In the genomic region with DNA sequence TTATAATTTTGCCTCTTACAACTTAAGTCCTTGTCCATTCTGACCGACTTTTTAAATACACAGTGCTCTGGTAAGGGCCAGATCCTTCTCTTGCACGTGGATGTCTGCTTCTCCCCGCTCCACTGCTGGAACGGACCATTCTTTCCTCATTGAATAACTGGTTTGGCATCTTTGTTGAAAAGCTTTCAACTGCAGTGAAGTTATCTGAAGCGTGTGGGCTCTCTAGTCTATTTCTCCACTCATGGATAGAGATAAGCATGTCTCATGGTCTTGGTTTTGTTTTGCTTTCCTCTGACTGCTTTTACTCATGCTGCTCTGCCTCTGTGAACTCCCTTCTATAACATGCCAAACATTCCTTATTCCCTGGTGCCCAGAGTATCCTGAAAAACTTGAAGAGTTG, we compare ENCODE assay signal across 33 mouse cellular contexts. TPM values are rescaled to one million over a fixed set of nuclear protein-coding genes. Genes with fewer than 3 reads are reported as not detected.
DNase-seq lines count a peak whose midpoint lies in the region; ATAC-seq lines count a peak whose summit lies in the region.
"Had no signal": no experiment of that assay in that cellular context is flagged by ENCODE, and none has a peak within 500 bp of the region (broad histone marks: within the 10 kb centered on the region; RNA-seq: fewer than 3 reads in every experiment).

No protein-coding gene starts in this region.

- peak; percentile 15 to 19 for DNase-seq in heart, adult 18-20 months
- no peak for DNase-seq in heart, postnatal 36 days
- peak; percentile 64 for DNase-seq in Muller cell, postnatal 12 days (ENCODE audit: inconsistent ontology term)
- DNase-seq in right cerebral cortex, postnatal 10 days (ENCODE audit: low spot score in 2 of 2): no peak
- no peak for DNase-seq in cerebellum, adult 8-10 months
- DNase-seq: adrenal gland, postnatal 36 days; cerebellum, adult 18-20 months; cerebellum, postnatal 25 days; gastrocnemius, adult 2 months; gastrocnemius, postnatal 36 days; kidney, adult 9 months; kidney, postnatal 10 days; layer of hippocampus, postnatal 36 days; left cerebral cortex, postnatal 4 days; liver, postnatal 0 days; right cerebral cortex, adult 18-20 months; right cerebral cortex, postnatal 4 days; thymus, adult 18-20 months; thymus, postnatal 25 days had no signal

- H3K9me3 ChIP-seq in heart, embryonic 11.5 days (replicated peaks; ENCODE audit: control insufficient read depth, low read length): no peaks in the 10 kb centered on the region
- no peaks in the 10 kb centered on the region for H3K9me3 ChIP-seq in heart, embryonic 16.5 days (replicated peaks; ENCODE audit: control insufficient read depth, low read length)
- no peaks in the 10 kb centered on the region for H3K9me3 ChIP-seq in lung, embryonic 16.5 days (ENCODE audit: control insufficient read depth, low read length)
- H3K9me3 ChIP-seq: embryonic facial prominence, embryonic 12.5 days; forebrain, embryonic 10.5 days; forebrain, embryonic 15.5 days; liver, embryonic 12.5 days; neural tube, embryonic 12.5 days had no signal

- ATAC-seq in heart, embryonic 11.5 days (replicated peaks; ENCODE audit: insufficient number of reproducible peaks, low FRiP score, low TSS enrichment): no peak
- peak; percentile 32; the same call in 1 of the 2 replicates for ATAC-seq in heart, embryonic 16.5 days (replicated peaks; ENCODE audit: extremely low read depth, insufficient read depth, low FRiP score)
- 0 out of 2 replicates have a peak, but pooled peaks have one; percentile 18 for ATAC-seq in lung, embryonic 16.5 days (ENCODE audit: low read depth)
- ATAC-seq: forebrain, embryonic 15.5 days; intestine, postnatal 0 days; liver, embryonic 12.5 days; liver, postnatal 0 days had no signal

- intact Hi-C loops in heart, postnatal 36 days (cut with DNase I): loop anchor here (10.0 kb wide), 1 partner anchor 802 kb away; no protein-coding TSS in a partner anchor

- H3K4me1 ChIP-seq in heart, embryonic 11.5 days (ENCODE audit: control insufficient read depth, insufficient read depth, low read length): peaks cover 8% of the 10 kb centered on the region; the same call in 1 of the 2 replicates
- peaks cover 14% of the 10 kb centered on the region for H3K4me1 ChIP-seq in heart, embryonic 16.5 days (ENCODE audit: control insufficient read depth, insufficient read depth, low read length)
- peaks cover 15% of the 10 kb centered on the region for H3K4me1 ChIP-seq in lung, embryonic 16.5 days (replicated peaks; ENCODE audit: control insufficient read depth, insufficient read depth, low read length)

- H3K4me2 ChIP-seq in heart, embryonic 11.5 days: no peak overlapping the region
- 0 out of 2 replicates have a peak overlapping the region, but pooled peaks have one; percentile 5 for H3K4me2 ChIP-seq in heart, embryonic 16.5 days (ENCODE audit: low read depth, low read length)
- no peak overlapping the region for H3K4me2 ChIP-seq in lung, embryonic 16.5 days (ENCODE audit: low read depth, low read length)
- H3K4me2 ChIP-seq: embryonic facial prominence, embryonic 12.5 days; forebrain, embryonic 15.5 days; hindbrain, embryonic 14.5 days; liver, embryonic 12.5 days; midbrain, embryonic 11.5 days; neural tube, embryonic 12.5 days had no signal

- no peaks in the 10 kb centered on the region for H3K27me3 ChIP-seq in heart, embryonic 11.5 days (ENCODE audit: control insufficient read depth, insufficient read depth, low read length)
- no peaks in the 10 kb centered on the region for H3K27me3 ChIP-seq in heart, embryonic 16.5 days (ENCODE audit: control insufficient read depth, insufficient read depth, low read length)
- H3K27me3 ChIP-seq in lung, embryonic 16.5 days (ENCODE audit: control insufficient read depth, insufficient read depth, low read depth, low read length): no peaks in the 10 kb centered on the region
- H3K27me3 ChIP-seq: embryonic facial prominence, embryonic 12.5 days; forebrain, embryonic 15.5 days; liver, embryonic 12.5 days; neural tube, embryonic 12.5 days had no signal

- no peaks in the 10 kb centered on the region for H3K36me3 ChIP-seq in heart, embryonic 11.5 days (ENCODE audit: control insufficient read depth, insufficient read depth, low read length)
- H3K36me3 ChIP-seq in heart, embryonic 16.5 days (ENCODE audit: control insufficient read depth, insufficient read depth): no peaks in the 10 kb centered on the region
- H3K36me3 ChIP-seq in lung, embryonic 16.5 days (ENCODE audit: control insufficient read depth, insufficient read depth, low read length): peaks cover 8% of the 10 kb centered on the region; the same call in 1 of the 2 replicates
- H3K36me3 ChIP-seq: embryonic facial prominence, embryonic 12.5 days; forebrain, embryonic 10.5 days; forebrain, embryonic 15.5 days; neural tube, embryonic 12.5 days had no signal

- no peak overlapping the region for H3K27ac ChIP-seq in heart, embryonic 11.5 days (ENCODE audit: low read depth, low read length)
- peak overlapping the region; percentile 2; the same call in 1 of the 2 replicates for H3K27ac ChIP-seq in heart, embryonic 16.5 days (ENCODE audit: low read length)
- no peak overlapping the region for H3K27ac ChIP-seq in lung, embryonic 16.5 days (ENCODE audit: low read length)
- H3K27ac ChIP-seq: embryonic facial prominence, embryonic 12.5 days; forebrain, embryonic 10.5 days; forebrain, embryonic 15.5 days; gastrocnemius, adult 2 months; hindbrain, embryonic 14.5 days; liver, embryonic 12.5 days; neural tube, embryonic 12.5 days; stomach, postnatal 0 days had no signal

- 27% methylated on average over 5 of the region's 5 CpGs for WGBS in heart, embryonic 11.5 days (ENCODE audit: insufficient replicate concordance)
- 17% methylated on average over 5 of the region's 5 CpGs for WGBS in heart, embryonic 16.5 days
- 42% methylated on average over 5 of the region's 5 CpGs for WGBS in lung, embryonic 16.5 days

- no peak overlapping the region for H3K9ac ChIP-seq in heart, embryonic 11.5 days (ENCODE audit: low read depth, low read length)
- no peak overlapping the region for H3K9ac ChIP-seq in heart, embryonic 16.5 days (ENCODE audit: low read length)
- no peak overlapping the region for H3K9ac ChIP-seq in lung, embryonic 16.5 days (ENCODE audit: low read length)
- H3K9ac ChIP-seq: embryonic facial prominence, embryonic 12.5 days; forebrain, embryonic 15.5 days; hindbrain, embryonic 14.5 days; liver, embryonic 12.5 days; liver, postnatal 0 days; neural tube, embryonic 12.5 days had no signal

- no peak overlapping the region for H3K4me3 ChIP-seq in heart, embryonic 11.5 days (ENCODE audit: low read depth, low read length)
- no peak overlapping the region for H3K4me3 ChIP-seq in heart, embryonic 16.5 days (ENCODE audit: low read length)
- no peak overlapping the region for H3K4me3 ChIP-seq in lung, embryonic 16.5 days (ENCODE audit: low read length)
- H3K4me3 ChIP-seq: embryonic facial prominence, embryonic 12.5 days; forebrain, embryonic 10.5 days; forebrain, embryonic 15.5 days; gastrocnemius, adult 2 months; liver, embryonic 12.5 days; myocyte; neural tube, embryonic 12.5 days had no signal

RNA-seq across cellular contexts. Expression of gene Ccdc122, which starts 4.1 kb away (rescaled TPM):
- 1 to 10 TPM; 1.2 to 1.9 TPM for total RNA-seq in heart, adult 18-20 months (2021)
- polyA plus RNA-seq in heart, embryonic 11.5 days (2014; fragmentation: Nextera tagmentation; extraction: Ambion mirVana): 2.2 and 2.6 TPM in 2 replicates
- polyA plus RNA-seq in heart, embryonic 16.5 days (2015; fragmentation: Nextera tagmentation; extraction: Ambion mirVana): 1.6 TPM in 2 replicates
- under 1 TPM; 0.49 to 0.83 TPM for total RNA-seq in heart, postnatal 36 days (2021)
- 4.2 and 5.9 TPM in 2 replicates for polyA plus RNA-seq in lung, embryonic 16.5 days (2015; fragmentation: Nextera tagmentation; extraction: Ambion mirVana)
- total RNA-seq: MEL had no signal

RNA-seq across cellular contexts. Expression of gene Lacc1, which starts 4.3 kb away (rescaled TPM):
- total RNA-seq in heart, adult 18-20 months (2021): 1 to 10 TPM; 2.4 to 3.3 TPM
- polyA plus RNA-seq in heart, embryonic 11.5 days (2014; fragmentation: Nextera tagmentation; extraction: Ambion mirVana): 9.4 and 10.4 TPM in 2 replicates
- 6.0 and 7.7 TPM in 2 replicates for polyA plus RNA-seq in heart, embryonic 16.5 days (2015; fragmentation: Nextera tagmentation; extraction: Ambion mirVana)
- 1 to 10 TPM; 2.6 to 3.5 TPM for total RNA-seq in heart, postnatal 36 days (2021)
- polyA plus RNA-seq in lung, embryonic 16.5 days (2015; fragmentation: Nextera tagmentation; extraction: Ambion mirVana): 13.5 and 13.9 TPM in 2 replicates
- total RNA-seq: MEL had no signal

Comparison
In these comparisons a context has a peak if more than half of its experiments do, and no peak if none do; other contexts are left out.
1. DNase-seq: peak in heart, adult 18-20 months (2 of 2) and Muller cell, postnatal 12 days (single experiment); none in heart, postnatal 36 days (0 of 2), right cerebral cortex, postnatal 10 days (0 of 2) and cerebellum, adult 8-10 months (single experiment).